Mouse (Mus musculus): ENCODE results near the gene Mrpl41. TPM values are rescaled to one million over a fixed set of nuclear protein-coding genes. Genes with fewer than 3 reads are reported as not detected.

Mrpl41 gene
- 31.9 and 48.1 TPM in 2 replicates for polyA plus RNA-seq (2012; rRNA removed)
- 93.6 and 102 TPM in 2 replicates for polyA plus RNA-seq (2014; fragmentation: Nextera tagmentation; extraction: Ambion mirVana)

GRCm38 (mm10) chr2:24974906-24975703 lies at the start of gene Mrpl41:
Gene Mrpl41, minus strand, starts transcription at chr2:24975098.
- H3K36me3 ChIP-seq (replicated peaks; ENCODE audit: control insufficient read depth, insufficient read depth, low read depth): peaks cover 7% of the 10 kb centered on the region; the same call in 1 of the 2 replicates
- H3K9ac ChIP-seq (replicated peaks): peak within 1 kb of the TSS; percentile 82
- no peaks in the 10 kb centered on the region for H3K27me3 ChIP-seq (ENCODE audit: control insufficient read depth, insufficient read depth, low read length)
- ATAC-seq (ENCODE audit: insufficient read depth): peak; percentile 94
- peak; percentile 92 to 94 (median 94) for DNase-seq (ENCODE audit: low read depth in 3 of 3, low spot score in 3 of 3)
- TF ChIP-seq EP300 (IDR thresholded peaks at IDR 0.05; ENCODE audit: low read depth) (no peak), CTCF (IDR thresholded peaks at IDR 0.05; ENCODE audit: low read depth) (no peak)
- H3K4me2 ChIP-seq (ENCODE audit: low read depth): peak within 1 kb of the TSS; percentile 100
- H3K4me3 ChIP-seq (ENCODE audit: insufficient read depth in 1 of 2, low read depth in 2 of 2, low read length in 2 of 2): peak within 1 kb of the TSS; percentile 75 to 88
- H3K4me1 ChIP-seq (replicated peaks; ENCODE audit: control insufficient read depth in 2 of 2, insufficient read depth in 2 of 2, low read length in 1 of 2): peaks cover 19 to 28% of the 10 kb centered on the region in 2 experiments
- under 1% methylated on average over 64 of the region's 64 CpGs for whole genome bisulfite sequencing (ENCODE audit: insufficient replicate concordance)
- peak within 1 kb of the TSS; percentile 95 for H3K27ac ChIP-seq
- H3K9me3 ChIP-seq (ENCODE audit: control insufficient read depth, low read length): no peaks in the 10 kb centered on the region

- H3K4me2 ChIP-seq (ENCODE audit: low read depth): no peak overlapping the region
- DNase-seq (ENCODE audit: low read depth in 3 of 3, low spot score in 3 of 3): no peak
- peaks cover 6% of the 10 kb centered on the region; the same call in 1 of the 2 replicates for H3K36me3 ChIP-seq (replicated peaks; ENCODE audit: control insufficient read depth, insufficient read depth, low read depth)
- H3K9ac ChIP-seq (replicated peaks): no peak overlapping the region
- peak; percentile 38 for TF ChIP-seq CTCF (IDR thresholded peaks at IDR 0.05; ENCODE audit: low read depth)
- TF ChIP-seq EP300 (IDR thresholded peaks at IDR 0.05; ENCODE audit: low read depth): no peak
- H3K4me3 ChIP-seq (ENCODE audit: insufficient read depth in 1 of 2, low read depth in 2 of 2, low read length in 2 of 2): no peak overlapping the region
- no peak overlapping the region for H3K27ac ChIP-seq
- H3K27me3 ChIP-seq (ENCODE audit: control insufficient read depth, insufficient read depth, low read length): no peaks in the 10 kb centered on the region
- 73% methylated on average over 1 of the region's 1 CpGs for WGBS (ENCODE audit: insufficient replicate concordance)
- no peaks in the 10 kb centered on the region for H3K9me3 ChIP-seq (ENCODE audit: control insufficient read depth, low read length)
- no peak for ATAC-seq (ENCODE audit: insufficient read depth)
- H3K4me1 ChIP-seq (replicated peaks; ENCODE audit: control insufficient read depth in 2 of 2, insufficient read depth in 2 of 2, low read length in 1 of 2): no peaks in the 10 kb centered on the region; a peak in 1 of 4 replicates
Observed at GRCm38 (mm10) chr2:25022678-25023077, 47.8 kb upstream of the Mrpl41 start.

GRCm38 (mm10) chr2:25008250-25008649 lies 33.4 kb upstream of the Mrpl41 start:
- Histone ChIP-seq H3K4me3 (ENCODE audit: insufficient read depth in 1 of 2, low read depth in 2 of 2, low read length in 2 of 2) (no peak overlapping the region), H3K4me1 (replicated peaks; ENCODE audit: control insufficient read depth in 2 of 2, insufficient read depth in 2 of 2, low read length in 1 of 2) (no peaks in the 10 kb centered on the region), H3K27me3 (ENCODE audit: control insufficient read depth, insufficient read depth, low read length) (no peaks in the 10 kb centered on the region), H3K4me2 (ENCODE audit: low read depth) (no peak overlapping the region), H3K9ac (replicated peaks) (no peak overlapping the region), H3K36me3 (replicated peaks; ENCODE audit: control insufficient read depth, insufficient read depth, low read depth) (peaks cover 3% of the 10 kb centered on the region), H3K27ac (no peak overlapping the region), H3K9me3 (ENCODE audit: control insufficient read depth, low read length) (no peaks in the 10 kb centered on the region)
- DNase-seq (ENCODE audit: low read depth in 3 of 3, low spot score in 3 of 3): peak in 1 of 3 experiments; percentile 10
- no peak for ATAC-seq (ENCODE audit: insufficient read depth)
- TF ChIP-seq CTCF (IDR thresholded peaks at IDR 0.05; ENCODE audit: low read depth): peak; percentile 48; the same call in 1 of the 2 replicates
- TF ChIP-seq EP300 (IDR thresholded peaks at IDR 0.05; ENCODE audit: low read depth): no peak

- DNase-seq (ENCODE audit: low read depth in 3 of 3, low spot score in 3 of 3): no peak
- 74% methylated on average over 1 of the region's 1 CpGs for WGBS (ENCODE audit: insufficient replicate concordance)
- no peak for ATAC-seq (ENCODE audit: insufficient read depth)
- Histone ChIP-seq H3K4me2 (ENCODE audit: low read depth) (no peak overlapping the region), H3K4me3 (ENCODE audit: insufficient read depth in 1 of 2, low read depth in 2 of 2, low read length in 2 of 2) (no peak overlapping the region), H3K9ac (replicated peaks) (no peak overlapping the region), H3K4me1 (replicated peaks; ENCODE audit: control insufficient read depth in 2 of 2, insufficient read depth in 2 of 2, low read length in 1 of 2) (no peaks in the 10 kb centered on the region), H3K27me3 (ENCODE audit: control insufficient read depth, insufficient read depth, low read length) (no peaks in the 10 kb centered on the region), H3K9me3 (ENCODE audit: control insufficient read depth, low read length) (no peaks in the 10 kb centered on the region), H3K36me3 (replicated peaks; ENCODE audit: control insufficient read depth, insufficient read depth, low read depth) (peaks cover 10% of the 10 kb centered on the region), H3K27ac (no peak overlapping the region)
- TF ChIP-seq CTCF (IDR thresholded peaks at IDR 0.05; ENCODE audit: low read depth) (no peak), EP300 (IDR thresholded peaks at IDR 0.05; ENCODE audit: low read depth) (no peak)
Observed at GRCm38 (mm10) chr2:25006767-25007166, 31.9 kb upstream of the Mrpl41 start.

GRCm38 (mm10) chr2:25003946-25004786 lies 29.3 kb upstream of the Mrpl41 start:
- ATAC-seq (ENCODE audit: insufficient read depth) (no peak), DNase-seq (ENCODE audit: low read depth in 3 of 3, low spot score in 3 of 3) (no peak)
- Histone ChIP-seq H3K4me1 (replicated peaks; ENCODE audit: control insufficient read depth in 2 of 2, insufficient read depth in 2 of 2, low read length in 1 of 2) (no peaks in the 10 kb centered on the region), H3K27me3 (ENCODE audit: control insufficient read depth, insufficient read depth, low read length) (no peaks in the 10 kb centered on the region), H3K36me3 (replicated peaks; ENCODE audit: control insufficient read depth, insufficient read depth, low read depth) (peaks cover 10% of the 10 kb centered on the region), H3K9me3 (ENCODE audit: control insufficient read depth, low read length) (no peaks in the 10 kb centered on the region), H3K4me3 (ENCODE audit: insufficient read depth in 1 of 2, low read depth in 2 of 2, low read length in 2 of 2) (no peak overlapping the region), H3K4me2 (ENCODE audit: low read depth) (no peak overlapping the region), H3K27ac (no peak overlapping the region), H3K9ac (replicated peaks) (no peak overlapping the region)
- no peak for TF ChIP-seq EP300 (IDR thresholded peaks at IDR 0.05; ENCODE audit: low read depth)
- TF ChIP-seq CTCF (IDR thresholded peaks at IDR 0.05; ENCODE audit: low read depth): no peak
- WGBS (ENCODE audit: insufficient replicate concordance): 83% methylated on average over 9 of the region's 9 CpGs
